Mouse (Mus musculus): ENCODE measurements around the gene Pmpcb.

Gene Pmpcb

GRCm38 (mm10) chr5:21732930-21733329, 4.0 kb upstream of the Pmpcb start:
- peak; percentile 73 for DNase-seq

- no peak for DNase-seq
Observed at GRCm38 (mm10) chr5:21735100-21735499, 1.8 kb upstream of the Pmpcb start.

DNA sequence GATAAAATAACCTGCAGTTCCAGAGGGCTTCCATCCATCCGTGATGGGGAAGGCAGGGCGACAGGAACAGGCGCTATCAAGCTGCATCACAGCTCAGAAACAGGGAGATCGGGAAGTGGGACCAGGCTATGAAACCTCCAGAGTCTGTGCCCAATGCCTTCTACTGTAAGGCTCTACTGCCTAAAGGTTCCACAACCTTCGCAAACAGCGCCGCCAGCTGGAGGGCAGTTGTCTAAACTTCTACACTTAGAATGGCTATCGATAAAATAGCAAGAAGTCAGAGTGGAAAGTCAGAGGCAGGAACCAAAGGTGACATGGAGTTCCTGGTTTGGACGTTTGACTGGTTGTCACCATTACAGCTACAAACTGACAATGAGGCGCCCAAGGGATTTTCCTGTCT, 1.4 kb upstream of the Pmpcb start:
- peak; percentile 83 for DNase-seq

DNA sequence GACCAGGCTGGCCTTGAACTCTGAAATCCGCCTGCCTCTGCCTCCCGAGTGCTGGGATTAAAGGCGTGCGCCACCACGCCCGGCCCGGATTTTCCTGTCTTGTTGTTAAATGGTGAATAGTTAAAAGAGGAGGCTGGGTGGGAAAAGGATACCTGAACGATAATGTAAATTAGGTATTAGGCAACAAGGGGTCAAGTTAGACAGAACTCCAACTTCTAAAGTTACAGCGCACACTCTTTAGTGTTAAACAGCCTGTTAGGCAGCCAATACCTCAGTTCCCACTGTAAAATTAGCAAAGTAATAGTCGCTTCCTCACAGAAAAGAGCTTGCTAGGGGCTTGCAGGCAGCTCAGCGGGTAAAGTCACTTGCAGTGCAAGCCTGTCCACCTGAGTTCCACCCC, 895 bp upstream of the Pmpcb start:
- DNase-seq, result no peak

DNA sequence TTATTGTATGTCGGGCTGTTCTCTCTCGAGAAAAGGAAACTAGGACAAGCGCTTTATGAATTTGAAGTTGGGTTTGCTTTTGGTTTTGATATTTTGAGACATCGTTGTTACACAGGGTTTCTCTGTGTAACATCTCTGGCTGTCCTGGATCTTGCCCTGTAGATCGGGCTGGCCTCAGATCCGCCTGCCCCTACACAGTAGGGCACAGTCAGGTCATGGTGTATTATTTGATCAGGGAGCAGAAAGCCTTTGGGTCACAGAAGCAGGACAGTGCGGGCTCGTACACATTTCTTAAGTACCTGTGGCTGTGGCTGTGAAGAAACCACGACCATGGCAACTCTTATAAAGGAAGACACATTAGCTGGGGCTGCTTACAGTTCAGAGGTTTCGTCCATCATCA, 679 bp downstream of the Pmpcb start:
- no peak for DNase-seq

DNA sequence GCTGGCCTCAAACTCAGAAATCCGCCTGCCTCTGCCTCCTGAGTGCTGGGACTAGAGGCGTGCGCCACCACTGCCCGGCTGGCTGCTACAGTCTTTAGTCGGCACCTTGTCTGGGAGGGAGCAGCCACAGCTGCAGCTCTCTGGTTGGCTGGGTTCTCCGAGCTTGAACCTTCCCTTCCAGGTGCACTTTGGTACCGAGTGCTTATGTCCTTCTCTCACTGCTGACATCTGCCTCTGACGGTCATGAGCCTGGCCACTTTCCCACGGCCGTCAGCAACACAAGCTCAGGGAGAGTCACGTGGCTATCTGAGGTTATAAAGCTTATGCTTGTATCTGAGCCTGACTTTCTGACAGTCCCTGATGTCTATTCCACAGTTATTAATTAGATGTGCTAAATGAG, 2.2 kb downstream of the Pmpcb start:
- DNase-seq, result no peak

DNA sequence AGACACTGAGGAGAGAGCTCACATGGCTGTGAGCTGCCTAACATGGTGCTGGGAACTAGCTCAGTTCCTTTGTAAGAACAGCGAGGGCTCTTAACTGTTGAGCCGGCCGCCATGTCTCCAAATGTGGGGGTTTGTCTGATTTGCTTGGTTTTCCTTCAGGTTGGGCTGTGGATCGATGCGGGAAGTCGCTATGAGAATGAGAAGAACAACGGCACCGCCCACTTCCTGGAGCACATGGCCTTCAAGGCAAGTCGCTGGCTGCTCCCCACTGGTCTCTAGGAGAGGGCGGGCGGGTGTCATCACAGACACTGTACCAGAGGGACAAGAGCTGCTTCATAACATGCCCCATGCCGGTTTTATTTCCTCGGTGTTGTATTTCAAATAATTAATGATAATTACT, 2.9 kb downstream of the Pmpcb start:
- no peak for DNase-seq

DNA sequence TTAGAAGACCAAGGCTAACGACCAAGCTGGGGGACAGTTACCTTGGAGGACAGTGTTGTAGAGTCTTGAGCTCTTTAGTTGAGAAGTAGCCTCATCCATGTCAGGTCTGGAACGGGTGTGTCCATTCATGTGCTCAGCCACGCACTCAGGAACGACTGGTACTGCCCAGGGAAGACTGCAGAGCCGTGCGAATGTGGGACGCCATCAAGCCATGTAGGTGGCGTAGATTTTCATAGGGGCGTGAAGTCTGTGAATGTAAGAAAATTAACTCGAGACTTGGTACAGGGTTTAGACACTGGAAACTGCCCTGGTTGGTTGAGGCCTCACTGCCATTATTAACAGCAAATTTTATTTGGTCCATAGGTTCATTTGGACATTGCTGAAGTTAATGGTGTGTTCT, 6.7 kb downstream of the Pmpcb start:
- no peak for DNase-seq

- no peak for DNase-seq
Observed at GRCm38 (mm10) chr5:21744651-21745050, 7.7 kb downstream of the Pmpcb start.

- DNase-seq, result no peak
Observed at GRCm38 (mm10) chr5:21745966-21746365, 9.0 kb downstream of the Pmpcb start.

DNA sequence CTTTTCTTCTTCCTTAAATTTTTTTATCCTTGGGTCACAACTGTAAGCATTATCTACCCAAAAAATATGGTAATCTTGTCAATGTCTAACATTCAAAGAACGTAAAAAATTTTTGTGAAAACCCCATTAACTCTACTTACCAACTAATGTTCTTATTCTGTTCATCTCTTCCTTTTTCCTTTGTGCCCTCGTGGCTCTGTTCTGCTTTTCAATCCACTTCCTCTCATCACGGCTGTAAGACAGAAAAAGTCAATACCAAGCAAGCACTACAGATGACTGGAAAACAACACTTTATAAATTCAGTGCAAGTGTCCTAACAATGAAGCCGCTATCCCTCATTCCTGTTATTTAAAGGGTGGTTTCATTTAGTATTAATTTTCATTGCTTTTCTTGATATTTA, 31.6 kb downstream of the Pmpcb start:
- no peak for DNase-seq

DNA sequence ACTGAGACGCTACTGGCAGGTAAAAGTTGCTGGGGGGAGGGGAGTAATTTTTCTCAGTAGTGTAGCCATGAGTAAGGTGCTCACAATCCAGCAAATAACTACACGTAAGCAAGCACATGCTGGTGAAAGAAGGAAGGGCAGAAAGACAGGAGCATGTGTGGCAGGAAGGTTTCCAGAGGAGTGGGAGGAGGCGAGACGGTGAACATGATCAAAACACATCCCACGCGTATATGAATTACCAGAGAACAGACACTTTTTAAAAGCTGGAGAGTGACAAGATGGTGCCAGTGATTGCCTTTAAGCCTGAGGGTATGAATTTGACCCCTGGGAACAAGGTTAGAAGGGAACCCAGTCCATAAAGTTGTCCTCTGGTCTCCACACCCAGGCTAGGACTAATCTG, 32.9 kb downstream of the Pmpcb start:
- DNase-seq, result no peak

DNA sequence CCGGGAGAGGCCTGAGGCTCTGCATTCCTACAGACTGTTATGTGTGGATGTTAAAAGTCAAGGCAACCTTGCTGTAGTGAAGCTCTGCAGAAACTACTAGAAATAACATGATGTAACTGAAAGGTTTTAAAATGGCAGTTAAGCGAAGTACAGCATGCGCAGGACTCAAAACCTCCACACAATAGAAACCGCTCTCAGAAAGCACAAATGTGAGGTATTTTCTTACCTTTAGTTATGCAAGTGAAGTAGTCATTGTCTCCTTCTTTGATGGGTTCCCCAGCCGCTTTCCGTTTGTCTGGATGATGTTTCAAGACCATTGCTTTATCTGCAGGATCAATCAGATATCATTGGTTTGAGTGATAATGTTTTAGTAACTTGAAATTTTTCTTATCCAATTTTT, 39.5 kb downstream of the Pmpcb start:
- DNase-seq, result no peak

GRCm38 (mm10) chr5:21784161-21785052, 47.5 kb downstream of the Pmpcb start:
- DNase-seq, result peak; percentile 14

GRCm38 (mm10) chr5:21785053-21785452, 48.1 kb downstream of the Pmpcb start, which contains the start of the genes Dnajc2 and Psmc2:
Gene Dnajc2, minus strand, starts transcription at chr5:21785251.
Gene Psmc2, plus strand, starts transcription at chr5:21785283.
- peak; percentile 87 for DNase-seq

DNA sequence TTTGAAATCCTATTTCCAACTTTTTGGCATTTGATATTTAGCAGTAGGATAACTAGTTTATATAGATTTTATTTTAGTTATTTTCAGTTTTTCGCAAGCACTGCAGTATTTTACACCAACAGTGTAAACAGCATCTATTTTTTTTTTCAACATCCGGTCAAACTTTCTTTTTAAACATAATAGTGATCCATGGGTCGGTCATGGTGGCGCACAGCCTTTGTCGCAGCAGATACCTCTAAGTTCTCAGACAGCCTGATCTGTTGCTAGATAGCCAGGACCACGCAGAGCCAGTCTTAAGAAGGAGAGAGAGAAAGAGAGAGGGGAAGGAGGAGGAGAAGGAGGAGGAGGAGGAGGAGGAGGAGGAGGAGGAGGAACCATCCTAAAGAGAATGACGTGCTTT, 48.8 kb downstream of the Pmpcb start:
- no peak for DNase-seq

DNA sequence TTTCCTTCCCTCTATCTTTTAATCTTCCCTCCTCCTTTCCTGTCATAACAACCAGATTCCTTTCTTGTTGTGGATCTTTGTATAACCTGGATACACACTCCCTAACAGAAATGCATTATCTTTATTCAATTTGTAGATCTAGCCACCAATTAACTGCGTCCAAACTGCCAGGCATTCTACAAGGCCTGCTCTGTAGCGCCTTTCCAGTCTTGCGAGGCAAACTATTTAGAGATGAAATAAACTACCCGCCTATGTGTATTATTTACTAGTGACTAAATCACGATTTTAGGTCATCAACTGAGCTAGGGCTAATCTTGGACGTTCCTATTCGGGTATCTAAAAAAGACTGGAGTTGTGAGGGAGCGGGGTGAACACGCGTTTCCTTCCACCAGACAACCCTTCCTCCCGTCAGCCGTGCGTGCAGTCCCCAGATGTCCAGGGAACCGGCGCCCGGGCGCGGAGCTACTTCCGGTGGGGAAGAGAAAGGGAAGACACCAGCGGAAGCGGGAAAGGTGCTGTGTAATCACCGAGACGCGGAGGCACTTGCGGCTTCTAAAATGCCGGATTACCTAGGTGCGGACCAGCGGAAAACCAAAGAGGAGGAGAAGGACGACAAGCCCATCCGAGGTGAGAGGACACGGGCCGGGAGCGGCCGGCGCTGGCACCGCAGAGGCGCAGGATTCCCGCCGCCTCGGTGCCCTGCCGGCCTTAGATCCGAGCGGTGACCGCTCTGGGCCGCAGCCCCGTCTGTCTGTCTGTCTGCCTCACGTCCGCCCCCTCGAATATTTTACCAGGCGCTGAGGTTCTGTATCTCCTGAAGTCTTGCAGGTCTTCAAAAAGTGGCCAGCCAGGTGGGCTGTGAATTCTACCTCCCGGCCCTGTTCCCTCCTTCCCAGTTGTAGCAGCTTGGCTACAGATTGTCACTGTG, 49.6 kb downstream of the Pmpcb start:
- peak; percentile 92 for DNase-seq

DNA sequence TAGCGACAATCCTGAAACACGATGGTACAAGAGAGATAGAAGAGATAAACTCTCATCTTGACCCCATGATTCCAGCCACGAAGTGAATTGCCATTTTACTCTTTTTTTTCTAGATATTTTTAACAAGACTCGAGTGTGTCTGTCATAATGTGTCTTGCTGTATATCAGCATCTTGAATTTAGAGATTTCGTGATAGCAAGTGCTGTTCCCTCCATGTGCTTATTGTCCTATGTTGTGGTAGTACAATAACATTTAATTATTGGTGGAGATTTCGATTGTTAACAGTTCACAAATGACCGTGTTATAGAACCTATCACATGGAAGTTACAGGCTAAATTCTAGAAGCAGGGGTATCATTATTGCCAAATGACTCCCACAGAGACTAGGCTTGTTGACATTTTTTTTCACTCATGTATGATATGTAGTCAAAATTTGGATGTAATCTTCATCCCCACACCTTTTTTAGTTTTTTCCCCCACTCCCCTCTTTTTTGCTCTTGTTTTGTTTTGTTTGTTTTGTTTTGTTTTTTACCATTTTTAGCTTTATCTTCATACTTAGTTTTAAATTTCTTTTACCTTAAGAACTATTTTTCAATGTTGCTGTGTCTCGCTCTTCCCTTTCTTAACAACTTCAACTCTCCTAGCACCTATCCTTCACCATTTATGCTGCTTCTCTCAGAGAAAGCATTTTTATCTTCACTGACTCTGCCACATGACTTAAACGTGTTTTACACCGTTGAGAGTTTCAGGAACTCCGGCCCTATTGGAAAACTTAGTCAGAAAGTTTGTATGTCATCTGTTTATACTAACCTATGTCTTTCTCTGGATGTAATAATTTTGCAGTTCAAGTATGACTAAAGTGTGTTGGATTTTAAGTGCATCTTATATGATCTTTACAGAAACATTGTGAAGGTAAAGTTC, 50.5 kb downstream of the Pmpcb start:
- DNase-seq, result no peak

DNA sequence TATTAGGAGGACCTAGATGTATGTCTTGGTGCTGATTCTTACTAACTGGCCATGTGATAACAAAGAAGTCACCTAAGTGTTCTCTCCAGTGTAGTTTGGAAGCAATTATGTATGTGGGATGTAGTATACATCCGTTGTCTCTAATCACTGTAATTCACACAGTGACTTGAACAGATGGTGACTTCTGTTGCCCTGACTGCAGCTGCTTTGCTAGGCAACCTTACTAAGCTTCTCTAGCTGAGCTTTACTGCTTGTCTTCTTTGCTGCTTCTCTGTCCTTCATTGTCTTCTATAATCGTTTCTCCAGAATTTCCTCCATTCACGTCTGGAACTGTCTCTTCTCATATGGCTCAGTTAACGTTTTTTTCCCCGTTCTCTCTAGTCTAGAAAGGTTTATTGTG, 52.1 kb downstream of the Pmpcb start:
- DNase-seq, result no peak

DNA sequence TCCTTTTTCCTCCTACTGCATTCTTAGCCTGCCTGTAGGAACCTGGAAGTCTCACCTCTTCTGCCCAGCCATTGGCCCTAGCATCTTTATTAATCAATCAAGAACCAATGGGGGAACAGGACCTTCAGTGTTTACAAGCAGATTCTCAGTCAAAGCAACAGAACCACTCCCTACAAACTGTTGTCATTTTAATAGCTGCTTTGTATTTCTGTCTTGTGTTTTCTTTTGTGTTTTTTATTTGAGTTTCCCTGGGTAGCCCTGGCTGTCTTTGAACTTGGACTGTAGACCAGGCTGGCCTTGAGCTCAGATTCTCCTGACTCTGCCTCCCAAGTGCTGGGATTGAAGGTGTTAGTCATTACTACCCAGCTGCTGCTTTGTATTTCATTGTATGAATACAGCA, 55.2 kb downstream of the Pmpcb start:
- no peak for DNase-seq

DNA sequence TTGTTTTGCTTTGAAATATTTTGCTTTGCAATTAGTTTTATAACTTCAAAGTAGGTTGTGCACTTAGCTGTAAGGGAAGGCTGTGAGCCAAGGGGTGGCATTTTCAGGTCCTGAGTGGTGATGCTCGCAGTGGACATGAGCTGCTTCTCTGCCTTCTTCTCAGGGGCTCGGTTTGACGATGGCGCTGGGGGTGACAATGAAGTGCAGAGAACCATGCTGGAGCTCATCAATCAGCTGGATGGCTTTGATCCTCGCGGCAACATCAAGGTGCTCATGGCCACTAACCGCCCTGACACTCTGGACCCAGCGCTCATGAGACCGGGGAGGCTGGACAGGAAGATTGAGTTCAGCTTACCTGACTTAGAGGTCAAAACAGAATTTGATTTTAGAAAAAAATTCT, 66.0 kb downstream of the Pmpcb start:
- no peak for DNase-seq

DNA sequence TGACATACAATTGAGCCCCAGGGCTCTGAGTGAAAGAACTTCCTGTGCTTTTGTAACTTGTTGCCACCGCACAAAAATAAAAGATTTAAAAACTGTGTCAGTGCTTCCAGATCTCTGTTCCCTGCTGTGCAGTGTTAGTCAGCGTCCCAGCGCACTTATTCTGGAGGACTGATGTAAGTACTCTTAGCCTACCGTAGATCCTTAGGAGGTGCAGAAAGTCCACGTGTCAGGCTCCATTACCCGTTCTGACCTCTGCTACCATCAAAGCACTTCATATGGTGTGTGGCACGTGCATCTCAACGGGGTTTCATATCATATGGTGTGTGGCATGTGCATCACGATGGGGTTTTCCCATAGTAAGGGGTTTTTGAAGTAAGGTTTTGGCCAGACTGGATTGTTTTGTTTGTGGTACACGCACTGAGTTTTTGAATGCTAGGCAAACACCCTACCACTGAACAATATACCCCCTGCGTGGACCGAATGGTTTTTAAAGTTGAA, 66.8 kb downstream of the Pmpcb start:
- DNase-seq, result no peak

- no peak for DNase-seq
Observed at GRCm38 (mm10) chr5:21804837-21805236, 67.9 kb downstream of the Pmpcb start.
